Mouse (Mus musculus) ovary, postnatal 14 days (tissue): ENCODE measurements around the gene Gm7358.
"Not testable (repeated sequence)": the region's sequence is repeated elsewhere in the genome, so short reads cannot be mapped to it uniquely, and the experiment has no call there.

Experiments used
- DNase-seq: peaks from one replicate; pipeline ENCODE4 v3.0.0; 2022; ENCODE audit warnings: low spot score

Gm7358 gene

GRCm38 (mm10) chr17:14059431-14059830 lies at the start of gene Gm7358:
Gm7358 (minus strand) TSS chr17:14059531.
- not testable (repeated sequence) for DNase-seq

GRCm38 (mm10) chr17:14103018-14103417 lies 43.7 kb upstream of the Gm7358 start:
- peak; percentile 8 for DNase-seq

GRCm38 (mm10) chr17:14101446-14101980 lies 42.2 kb upstream of the Gm7358 start:
- not testable (repeated sequence) for DNase-seq

GRCm38 (mm10) chr17:14099886-14100285 lies 40.6 kb upstream of the Gm7358 start:
- DNase-seq: not testable (repeated sequence)

GRCm38 (mm10) chr17:14094165-14094564 lies 34.8 kb upstream of the Gm7358 start:
- DNase-seq: not testable (repeated sequence)

- DNase-seq: not testable (repeated sequence)
Measured at GRCm38 (mm10) chr17:14086629-14087028, 27.3 kb upstream of the Gm7358 start.

GRCm38 (mm10) chr17:14041880-14042279 lies 17.5 kb downstream of the Gm7358 start:
- DNase-seq: not testable (repeated sequence)

- not testable (repeated sequence) for DNase-seq
Measured at GRCm38 (mm10) chr17:14037012-14037411, 22.3 kb downstream of the Gm7358 start.

GRCm38 (mm10) chr17:14036113-14036512 lies 23.2 kb downstream of the Gm7358 start:
- not testable (repeated sequence) for DNase-seq
